Mouse (Mus musculus) thymus, postnatal 36 days (tissue): ENCODE results near the gene Lif.

Source experiments
- DNase-seq, 2 experiments: peaks; one replicate each; pipeline ENCODE4 v3.0.0; 2022; ENCODE audit warnings: mixed read lengths in 2 of 2

The Lif gene

DNA sequence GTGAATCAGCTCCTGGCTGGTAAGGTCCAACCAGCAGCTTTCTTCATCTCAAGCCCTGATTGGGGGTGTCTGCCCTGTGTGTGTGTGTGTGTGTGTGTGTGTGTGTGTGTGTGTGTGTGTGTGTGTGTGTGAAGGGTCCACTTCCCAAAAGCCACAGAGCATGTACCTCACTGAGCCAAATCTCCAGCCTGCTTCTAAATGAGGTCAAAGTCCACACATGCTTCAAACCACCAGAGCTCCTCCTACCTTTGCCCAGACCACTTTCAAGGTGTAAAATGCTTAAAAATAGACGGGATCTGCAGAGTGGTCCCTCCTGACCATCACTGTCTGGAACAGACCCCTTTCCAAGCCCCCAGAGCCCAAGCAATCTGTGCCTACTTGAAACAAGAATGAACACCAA is 5.9 kb downstream of the Lif start:
- no peak for DNase-seq

DNA sequence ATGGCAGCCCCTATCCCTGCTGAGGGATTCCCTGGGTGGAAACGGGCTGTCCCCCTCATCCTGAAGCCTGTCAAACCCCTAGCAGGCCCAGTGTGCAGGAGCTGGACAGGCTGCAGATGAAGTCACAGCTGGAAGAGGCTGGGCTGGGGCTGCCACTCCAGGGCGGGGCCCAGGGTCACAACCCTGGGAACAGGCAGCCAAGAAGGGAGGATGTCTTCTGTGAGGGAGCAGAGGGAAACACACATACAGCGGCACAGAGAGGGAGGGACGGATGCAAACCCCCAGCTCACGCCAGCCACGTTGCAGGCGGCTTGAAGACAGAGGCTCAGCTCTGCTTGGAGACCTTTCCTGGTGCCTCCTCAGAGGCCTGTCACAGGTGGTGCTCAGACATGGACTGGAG is 6.7 kb downstream of the Lif start:
- no peak for DNase-seq

- no peak for DNase-seq
These were observed 9.2 kb downstream of the Lif start for GRCm38 (mm10) chr11:4266271-4267201.

DNA sequence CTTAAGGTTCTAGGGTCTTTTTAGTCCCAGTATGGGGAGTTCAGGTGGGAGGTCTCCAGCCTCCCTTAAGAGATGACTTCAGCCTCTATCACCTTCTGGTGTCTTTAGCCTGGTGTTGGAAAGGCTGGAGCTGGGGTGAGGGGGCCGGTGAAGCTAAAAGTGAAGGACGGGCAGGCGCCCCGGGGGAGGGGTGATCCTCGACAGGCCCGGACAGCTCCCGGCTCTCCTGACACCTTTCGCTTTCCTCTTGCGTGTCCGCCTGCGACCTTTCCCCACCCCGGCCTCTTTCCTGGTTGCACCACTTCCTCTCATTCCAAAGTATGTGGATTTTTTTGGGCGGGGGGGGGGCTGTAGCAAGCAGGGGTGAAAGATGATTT is 9.8 kb downstream of the Lif start:
- no peak for DNase-seq

DNA sequence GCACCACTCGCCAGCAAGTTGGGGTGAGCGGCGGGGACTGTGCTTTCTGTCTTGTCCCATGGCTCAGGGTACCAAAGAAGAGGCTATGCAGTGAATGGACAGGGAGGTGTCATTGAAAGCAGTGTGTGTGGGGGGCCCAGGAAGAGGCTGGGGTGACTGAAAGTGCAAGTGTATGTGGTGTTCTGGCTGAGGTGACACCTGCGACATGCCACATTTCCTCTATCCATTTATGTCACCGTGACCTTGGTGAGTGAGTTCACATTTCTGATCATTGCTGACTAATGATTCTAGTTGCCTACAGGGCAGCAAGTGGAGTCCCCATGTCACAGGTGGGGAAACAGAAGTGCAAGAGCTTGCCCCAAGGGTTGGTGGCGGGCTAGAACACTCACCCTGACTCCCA is 11.1 kb downstream of the Lif start:
- no peak for DNase-seq

GRCm38 (mm10) chr11:4270744-4271459 is 13.5 kb downstream of the Lif start:
- DNase-seq, result no peak

GRCm38 (mm10) chr11:4271544-4271943 is 14.2 kb downstream of the Lif start:
- DNase-seq, result no peak

GRCm38 (mm10) chr11:4276411-4276861 is 19.1 kb downstream of the Lif start:
- DNase-seq, result no peak

- DNase-seq, result no peak
These were observed 22.6 kb downstream of the Lif start for GRCm38 (mm10) chr11:4279909-4280308.

DNA sequence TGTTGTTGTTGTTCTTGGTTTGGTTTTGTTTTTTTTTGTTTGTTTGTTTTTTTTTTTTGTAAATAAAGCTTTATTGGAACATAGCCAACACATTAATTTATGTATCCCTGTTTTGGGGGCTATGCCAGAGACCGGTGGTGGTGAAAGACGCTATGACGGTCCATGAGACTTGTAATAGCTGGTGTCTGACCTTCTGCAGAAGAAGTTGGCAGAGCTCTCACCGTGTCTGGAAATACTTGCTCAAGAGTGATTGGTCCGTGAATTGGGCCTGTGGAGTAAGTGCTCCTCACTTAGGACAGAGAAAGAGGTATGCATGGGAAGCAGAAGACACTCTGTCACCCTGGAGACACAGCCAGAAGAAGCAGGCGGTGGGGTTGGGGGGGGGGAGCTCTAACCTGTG is 24.5 kb downstream of the Lif start:
- DNase-seq, result no peak

DNA sequence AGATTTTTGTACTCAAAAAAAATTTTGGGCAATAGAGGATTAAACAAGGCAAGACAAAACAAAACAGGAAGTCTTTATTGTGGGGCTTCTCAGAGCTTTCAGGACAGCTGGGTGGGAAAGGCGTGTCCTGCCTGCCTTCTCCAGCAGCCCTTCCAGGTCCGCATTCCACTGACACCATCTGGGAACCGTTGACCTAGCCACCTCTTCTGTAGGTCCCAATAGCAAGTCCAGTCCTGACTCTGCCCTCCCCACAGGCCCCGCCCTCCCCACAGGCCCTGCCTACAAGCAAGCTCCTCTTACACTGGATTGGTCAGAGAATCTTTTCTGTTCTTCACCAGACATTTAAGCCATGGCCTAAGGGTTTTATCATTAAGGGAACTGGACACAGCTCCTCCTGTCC is 26.3 kb downstream of the Lif start:
- DNase-seq, result no peak

GRCm38 (mm10) chr11:4289280-4289679 is 31.9 kb downstream of the Lif start:
- peak; percentile 32 to 37 for DNase-seq

DNA sequence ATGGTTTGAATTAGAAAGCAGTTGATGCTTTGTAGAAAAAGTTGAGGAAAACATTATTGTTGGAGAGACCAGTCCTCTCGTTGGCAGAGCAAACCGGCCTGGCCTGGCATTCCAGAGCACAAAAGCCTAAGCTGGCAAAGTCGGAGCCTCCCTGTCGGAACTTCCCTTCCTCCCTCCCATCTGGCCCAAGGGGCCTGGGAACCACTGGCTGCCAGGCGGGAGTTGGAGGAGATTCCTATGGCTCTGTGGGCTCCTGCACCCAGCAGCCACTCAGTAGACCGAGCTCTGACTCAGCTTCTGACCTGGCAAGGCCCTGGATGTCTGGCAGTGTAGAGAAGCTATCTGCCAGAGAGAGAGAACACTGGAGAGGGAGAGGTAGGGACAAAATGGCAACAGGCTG is 34.3 kb downstream of the Lif start:
- no peak for DNase-seq

- DNase-seq, result no peak
These were observed 35.0 kb downstream of the Lif start for GRCm38 (mm10) chr11:4292224-4292887.

- DNase-seq, result no peak
These were observed 35.5 kb downstream of the Lif start for GRCm38 (mm10) chr11:4292888-4293247.

- no peak for DNase-seq
These were observed 36.1 kb downstream of the Lif start for GRCm38 (mm10) chr11:4293481-4293880.

DNA sequence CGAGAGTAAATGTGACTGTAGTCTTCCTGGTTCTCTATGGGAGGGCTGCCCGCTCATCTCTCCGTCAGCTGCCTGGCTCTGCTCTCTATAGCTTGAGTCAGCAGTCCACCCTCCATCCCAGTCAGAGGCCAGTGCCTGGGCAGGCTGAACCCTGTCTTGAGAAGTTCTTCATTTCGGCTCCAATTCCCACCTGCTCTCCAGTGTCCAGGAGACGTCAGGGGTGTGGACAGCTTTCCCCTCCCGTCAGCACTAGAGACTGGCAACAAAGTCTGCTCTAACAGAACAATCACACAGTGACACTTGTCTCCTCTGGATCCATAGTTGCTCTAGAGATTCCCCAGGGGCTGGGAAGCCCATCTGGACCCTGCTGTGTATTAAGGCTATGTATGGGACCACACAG is 36.7 kb downstream of the Lif start:
- no peak for DNase-seq

DNA sequence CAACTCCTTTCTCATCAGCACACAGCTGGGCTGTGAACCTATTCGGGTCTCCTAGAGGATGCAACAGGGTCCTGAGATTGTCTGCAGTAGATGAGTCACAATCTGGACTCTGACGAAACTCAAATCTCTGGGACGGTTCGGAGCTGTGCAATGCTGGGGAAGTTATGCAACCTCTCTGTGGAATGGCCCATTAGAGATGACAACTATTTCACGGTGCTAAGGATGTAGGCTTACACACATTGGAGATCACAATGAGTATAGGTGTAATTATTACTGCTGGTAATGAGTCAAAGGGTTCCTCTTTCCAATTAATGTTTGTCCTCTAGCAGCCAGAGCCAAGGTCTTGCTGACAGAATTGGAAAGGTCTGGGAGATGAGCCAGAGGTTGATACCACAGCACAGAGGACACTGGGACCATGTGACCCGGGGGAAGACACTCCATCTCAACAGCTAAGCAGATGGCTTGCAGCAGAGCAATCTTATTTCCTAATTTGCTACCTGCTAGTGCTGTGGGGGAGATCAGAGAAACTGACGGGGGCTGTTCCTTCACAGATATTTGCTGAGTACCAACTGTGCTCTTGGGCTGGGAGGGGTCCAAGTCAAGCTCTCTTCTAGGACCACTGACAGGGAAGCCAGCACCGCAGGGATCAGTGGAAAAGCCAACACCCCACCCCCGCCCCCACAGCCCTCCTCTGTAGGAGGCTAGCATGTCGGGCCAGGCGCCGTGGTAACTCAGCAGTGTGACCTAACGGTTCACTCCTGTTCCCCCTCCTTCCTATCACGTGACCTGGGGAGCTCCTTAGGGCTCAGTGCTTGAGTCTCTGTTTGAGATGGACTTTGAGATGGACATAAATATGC is 37.4 kb downstream of the Lif start:
- DNase-seq, result no peak

DNA sequence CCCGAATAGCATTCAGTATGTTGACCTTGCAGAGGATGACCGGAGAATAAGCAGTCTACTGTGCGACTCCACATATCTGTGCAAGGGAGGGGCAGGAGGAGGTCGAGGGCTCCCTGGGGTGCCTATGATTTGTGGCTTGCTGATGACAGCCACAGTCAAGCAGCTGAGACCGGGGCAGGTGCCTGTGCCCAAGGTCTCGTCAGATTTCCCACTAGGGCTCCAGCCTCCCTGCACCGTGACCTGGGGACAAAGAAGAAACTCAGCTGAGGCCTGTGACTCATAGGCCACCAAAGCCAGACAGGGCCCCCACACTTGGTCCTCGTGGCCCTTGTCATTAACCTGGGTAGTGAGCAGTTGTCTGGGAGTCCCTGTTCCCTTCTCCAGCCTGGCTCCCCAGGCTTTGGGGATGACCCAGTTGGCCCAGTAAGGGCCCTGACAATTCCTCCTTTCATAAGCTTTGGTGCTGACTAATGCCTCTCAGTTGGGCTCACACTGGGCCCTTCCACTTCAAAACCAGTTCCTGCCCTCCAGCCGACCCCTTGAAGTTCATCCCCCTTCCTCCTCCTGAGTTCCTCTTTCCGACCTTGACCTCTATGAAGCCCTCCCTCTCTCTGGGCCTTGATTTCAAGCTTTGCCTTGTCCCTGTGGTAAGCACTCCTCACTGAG is 39.4 kb downstream of the Lif start:
- DNase-seq, result no peak

- no peak for DNase-seq
These were observed 40.4 kb downstream of the Lif start for GRCm38 (mm10) chr11:4297753-4298152.

DNA sequence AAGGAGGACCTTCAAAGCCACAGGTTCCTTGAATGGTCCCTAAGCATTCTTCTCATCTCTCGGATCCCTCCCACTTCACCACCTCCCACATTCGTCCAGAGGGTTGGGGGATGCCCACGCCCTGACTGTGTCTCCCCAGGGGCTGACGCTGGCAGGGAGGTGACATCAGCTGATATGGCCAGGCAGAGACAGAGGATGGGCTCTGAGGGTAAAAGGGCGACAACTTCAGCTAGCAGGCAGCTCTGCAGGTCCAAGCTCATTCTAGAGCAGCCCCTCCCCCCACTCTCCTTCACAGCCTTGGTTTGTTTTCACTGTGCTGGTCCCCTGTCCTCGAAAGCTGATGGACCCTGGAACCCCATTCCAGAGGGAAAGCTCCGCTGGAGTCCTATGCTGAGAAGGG is 41.3 kb downstream of the Lif start:
- no peak for DNase-seq

- DNase-seq, result no peak
These were observed 41.8 kb downstream of the Lif start for GRCm38 (mm10) chr11:4299191-4299590.
